Mouse (Mus musculus): ENCODE results near the gene Ros1.
A peak's percentile ranks its signal among the peaks of the same experiment; 100 is the strongest.

Ros1 gene

DNA sequence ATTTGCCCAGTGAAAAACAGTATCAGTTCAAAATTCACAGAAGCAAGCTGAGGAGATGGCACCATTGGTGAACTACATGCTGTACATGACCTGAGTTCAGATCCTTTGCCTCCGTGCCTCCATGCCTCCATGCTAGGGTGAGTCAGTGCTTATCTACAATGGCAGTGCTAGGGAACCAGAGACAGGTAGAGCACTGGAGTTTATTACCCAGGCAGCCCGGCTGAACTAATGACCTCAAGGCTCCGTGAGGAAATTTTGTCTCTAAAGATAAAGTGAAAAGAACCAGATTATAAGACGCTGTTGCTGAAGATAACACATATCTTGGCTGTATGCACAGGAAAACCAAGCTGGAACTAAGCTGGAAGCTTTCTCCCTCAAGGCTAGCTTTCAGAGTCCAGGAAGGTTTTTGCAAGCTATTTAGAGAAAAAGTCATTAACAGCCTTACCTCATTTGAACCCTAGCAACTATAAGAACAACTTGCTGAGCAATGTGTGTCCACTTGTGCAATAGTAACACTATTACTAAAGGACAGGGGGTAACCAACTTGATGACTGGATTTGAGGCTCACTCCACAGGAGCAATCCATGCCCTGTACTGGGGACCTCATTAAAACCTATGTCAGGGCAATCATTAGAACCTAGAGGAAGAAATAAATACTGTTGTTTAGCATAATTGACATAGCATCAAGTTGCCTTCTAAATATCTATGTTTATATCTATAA lies 61.5 kb downstream of the Ros1 start:
- DNase-seq: no peak

DNA sequence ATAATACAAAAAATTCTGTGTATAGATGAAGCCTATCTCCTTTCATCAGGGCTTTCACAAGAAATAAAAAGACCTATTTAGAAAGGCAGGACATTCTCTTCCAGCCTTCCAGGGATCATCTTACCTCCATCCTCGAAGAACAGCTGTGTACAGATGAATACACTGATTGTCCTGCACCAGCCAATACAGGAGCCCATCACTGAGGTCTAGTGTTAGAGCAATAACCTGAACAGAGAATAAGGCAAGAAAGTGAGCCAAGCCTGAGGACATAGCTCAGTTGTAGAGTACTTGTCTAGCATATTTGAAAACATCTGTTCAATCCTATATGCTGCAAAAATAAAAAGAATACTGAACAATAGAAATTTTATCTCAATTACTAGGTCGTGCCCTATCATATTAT lies 64.3 kb downstream of the Ros1 start:
- DNase-seq: no peak

GRCm38 (mm10) chr10:52128874-52129412 lies 66.1 kb downstream of the Ros1 start:
- DNase-seq: no peak

- peak; percentile 9 for DNase-seq
These were observed 88.8 kb downstream of the Ros1 start for GRCm38 (mm10) chr10:52106164-52106757.

GRCm38 (mm10) chr10:52101273-52101672 lies 93.8 kb downstream of the Ros1 start:
- no peak for DNase-seq

GRCm38 (mm10) chr10:52092181-52092580 lies 102.9 kb downstream of the Ros1 start:
- DNase-seq: no peak

DNA sequence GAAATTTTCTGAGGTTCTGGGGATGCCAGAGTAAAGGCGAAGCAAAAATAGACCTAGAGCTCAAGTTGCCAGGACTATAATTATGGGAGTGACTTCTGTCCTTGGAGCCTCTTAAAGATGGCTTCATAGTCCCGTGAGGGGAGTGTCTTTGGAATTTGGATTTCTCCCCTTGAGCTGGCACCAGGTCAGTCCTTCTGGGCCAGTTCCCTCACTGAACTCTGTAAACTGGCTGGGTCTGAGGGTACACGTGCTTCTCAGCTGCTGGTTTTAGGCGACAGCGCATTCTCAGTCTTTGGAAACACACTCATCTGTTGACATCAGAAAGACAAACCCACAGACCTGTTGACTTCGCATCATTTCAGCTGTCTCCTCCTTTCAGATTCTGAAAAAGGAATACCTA lies 108.4 kb downstream of the Ros1 start:
- no peak for DNase-seq

DNA sequence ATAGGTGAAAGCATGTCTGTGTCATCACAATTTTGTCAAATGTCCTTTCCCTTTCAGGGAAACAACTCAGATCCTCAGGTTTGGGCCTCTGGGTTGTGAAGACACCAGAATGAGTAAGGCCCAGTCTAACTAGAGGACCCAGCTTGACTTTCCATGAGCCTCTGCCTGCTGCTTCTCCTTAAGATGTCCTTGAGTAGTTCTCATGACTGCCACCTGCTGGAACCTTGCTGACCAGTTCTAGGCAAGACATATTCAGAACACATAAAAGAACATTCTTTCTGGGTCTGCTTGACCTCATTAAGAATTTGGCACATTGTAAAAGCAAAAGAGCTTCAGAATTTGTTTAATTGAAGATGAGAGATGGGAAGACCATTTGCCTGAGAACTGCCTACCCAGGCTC lies 122.6 kb downstream of the Ros1 start:
- DNase-seq: no peak

DNA sequence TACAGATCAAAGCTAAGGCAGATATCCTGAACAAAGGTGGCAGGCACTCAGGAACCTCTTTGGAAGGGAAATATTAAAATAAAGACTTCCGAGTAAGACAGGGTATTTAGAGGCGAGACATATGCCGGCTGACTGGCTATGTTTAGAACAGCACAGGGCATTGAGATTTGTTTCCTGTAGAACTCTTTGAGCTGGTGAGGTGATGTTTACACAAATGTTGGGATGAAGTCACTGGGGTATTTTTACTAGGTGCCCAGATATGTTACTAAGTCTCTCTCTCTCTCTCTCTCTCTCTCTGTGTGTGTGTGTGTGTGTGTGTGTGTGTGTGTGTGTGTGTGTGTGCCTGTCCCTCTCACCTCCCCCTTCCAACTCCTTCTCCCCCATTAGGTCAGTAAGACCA lies 146.8 kb downstream of the Ros1 start:
- no peak for DNase-seq

DNA sequence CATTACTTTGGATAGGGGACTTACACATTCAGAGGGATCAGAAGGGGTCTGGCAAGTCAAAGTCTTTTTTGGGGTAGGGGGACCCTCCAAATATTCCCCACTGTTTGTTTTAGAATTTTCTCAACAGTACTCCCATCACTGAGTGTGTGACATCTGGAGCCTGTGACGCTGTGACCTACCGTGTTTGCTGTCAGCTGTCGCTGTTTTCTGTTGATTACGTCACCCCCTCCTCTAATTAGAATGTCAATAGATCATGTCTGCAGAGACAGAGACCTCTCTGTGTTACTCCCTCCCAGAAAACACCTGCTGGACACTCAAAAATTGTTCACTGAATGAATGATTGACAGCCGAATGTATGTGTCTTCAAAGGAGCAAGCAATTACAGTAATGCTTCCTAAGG lies 152.0 kb downstream of the Ros1 start:
- DNase-seq: no peak

- no peak for DNase-seq
These were observed 155.7 kb downstream of the Ros1 start for GRCm38 (mm10) chr10:52039392-52039791.

- no peak for DNase-seq
These were observed 161.3 kb downstream of the Ros1 start for GRCm38 (mm10) chr10:52033729-52034128.

DNA sequence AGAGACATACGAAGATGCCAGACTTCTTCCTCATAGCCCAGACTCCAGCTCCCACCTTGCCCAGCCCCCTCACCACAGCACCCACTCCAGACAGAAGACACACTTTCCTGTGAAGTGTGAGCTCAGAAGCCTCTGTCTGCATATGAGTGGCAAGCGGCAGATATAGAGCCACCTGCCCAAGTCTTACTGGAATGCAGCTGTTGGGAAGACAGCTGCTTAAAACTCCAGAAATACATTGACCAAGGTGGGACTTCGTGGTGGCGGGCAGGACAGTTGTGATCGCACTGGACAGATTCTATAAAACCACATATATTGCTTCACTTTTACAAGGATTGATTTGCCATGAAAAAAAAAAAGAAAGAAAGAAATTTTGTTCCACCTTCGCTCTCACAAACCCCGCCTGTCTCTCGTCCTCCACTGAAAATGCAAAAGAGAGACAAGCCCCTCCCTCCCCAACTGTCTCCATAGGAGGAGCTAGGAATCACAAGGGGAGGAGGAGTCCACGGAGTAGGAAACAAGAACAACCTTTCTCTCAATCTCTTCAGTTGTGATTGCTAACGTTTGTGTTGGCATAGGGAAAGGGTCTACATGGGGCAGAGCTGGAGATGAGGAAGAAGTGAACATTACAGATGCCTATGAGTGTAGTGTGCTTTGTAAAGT lies 165.5 kb downstream of the Ros1 start:
- no peak for DNase-seq

- no peak for DNase-seq
These were observed 166.3 kb downstream of the Ros1 start for GRCm38 (mm10) chr10:52028561-52029370.

- DNase-seq: no peak
These were observed 167.6 kb downstream of the Ros1 start for GRCm38 (mm10) chr10:52027161-52028035.

- no peak for DNase-seq
These were observed 169.2 kb downstream of the Ros1 start for GRCm38 (mm10) chr10:52025821-52026220.

DNA sequence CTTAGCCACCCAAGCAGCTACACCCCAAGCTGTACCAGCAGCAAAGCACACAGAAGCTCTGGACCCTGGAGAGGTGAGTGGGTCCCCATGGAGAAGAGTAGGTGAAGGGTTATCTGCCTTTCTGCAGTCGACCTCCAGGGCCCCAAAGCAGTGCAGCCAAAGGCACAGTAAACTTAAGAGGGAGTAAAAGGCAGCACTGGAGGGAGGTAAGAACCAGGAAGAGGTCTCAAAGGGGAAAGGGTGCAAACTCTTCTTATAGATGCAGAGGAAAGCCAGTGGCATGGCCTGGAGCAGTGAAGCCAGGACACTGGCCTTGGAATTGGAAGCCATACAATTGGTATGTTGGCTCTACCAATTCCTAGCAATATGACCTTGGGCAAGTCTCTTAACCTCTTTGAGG lies 169.8 kb downstream of the Ros1 start:
- no peak for DNase-seq

DNA sequence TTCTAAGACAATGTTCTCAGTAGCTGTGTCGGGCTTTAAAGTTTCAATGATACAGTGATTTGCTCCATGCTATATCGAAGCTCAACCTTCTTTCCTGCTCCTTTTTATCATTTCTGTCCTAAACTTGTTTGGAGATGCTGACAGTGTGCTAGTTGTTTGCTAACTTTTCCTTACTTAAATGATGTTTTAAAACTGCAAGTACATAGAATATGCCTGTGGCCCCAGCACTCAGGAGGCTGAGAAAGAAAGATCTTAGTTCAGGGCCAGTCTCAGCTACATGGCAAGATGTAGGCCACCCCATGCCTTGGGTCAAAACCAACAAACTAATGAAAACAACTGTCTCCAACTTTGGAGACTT lies 171.0 kb downstream of the Ros1 start:
- DNase-seq: no peak

DNA sequence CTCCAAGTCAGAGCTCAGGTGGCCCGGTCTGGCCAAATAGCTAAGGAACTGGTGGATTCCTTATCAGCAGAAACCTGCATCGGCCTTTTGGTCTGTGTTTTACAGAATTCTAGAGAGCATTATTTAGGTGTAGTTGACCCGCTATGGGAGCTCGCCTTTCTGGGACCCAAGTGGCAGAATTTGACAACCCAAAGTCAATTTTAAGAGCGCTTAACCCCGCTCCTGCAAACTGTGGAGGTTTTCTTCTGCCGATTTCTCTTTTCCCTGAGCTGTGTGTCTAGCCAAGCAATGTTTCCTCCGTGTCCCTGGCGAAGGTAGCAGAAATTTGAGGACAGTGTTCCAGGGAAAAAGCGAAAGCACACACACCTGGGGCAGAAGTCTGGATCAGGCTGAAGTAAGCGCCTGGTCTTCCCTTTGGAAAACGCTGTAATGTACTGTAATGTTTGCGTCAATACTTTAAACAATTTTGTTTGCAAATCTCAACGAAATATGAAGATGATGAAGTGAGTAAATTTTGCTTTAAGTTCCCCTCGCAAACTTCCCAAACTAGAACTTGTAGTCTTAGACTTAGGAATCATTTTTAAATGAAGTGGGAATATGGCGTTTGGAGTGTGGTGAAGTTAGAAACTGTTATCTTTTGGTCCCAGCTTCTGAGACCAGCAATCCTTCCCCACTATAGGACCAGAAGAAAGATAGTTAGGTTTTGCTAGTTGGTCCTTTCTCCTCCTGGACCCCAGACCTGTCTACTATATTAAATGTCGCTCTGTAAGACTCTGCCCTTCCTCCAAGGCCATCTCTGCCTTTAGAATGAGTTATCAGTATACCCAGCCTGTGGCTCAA lies 171.6 kb downstream of the Ros1 start:
- no peak for DNase-seq

- DNase-seq: no peak
These were observed 172.4 kb downstream of the Ros1 start, which contains the start of gene Vgll2 for GRCm38 (mm10) chr10:52022413-52023212. Gene Vgll2 (plus strand): TSS chr10:52022502.

Data from cerebellum, adult 9-11 months (tissue).